Mouse (Mus musculus): Measurements from ENCODE around the gene Otx2. TPM values are rescaled to one million over a fixed set of nuclear protein-coding genes. Genes with fewer than 3 reads are reported as not detected.

The Otx2 gene
- total RNA-seq, 1 experiment from 2014 or later: not detected

- ATAC-seq (replicated peaks; ENCODE audit: insufficient number of reproducible peaks, low FRiP score, low TSS enrichment, poor library complexity, severe bottlenecking): no peak
These were observed 57.3 kb downstream of the Otx2 start for GRCm38 (mm10) chr14:48616361-48616760.

- no peak for ATAC-seq (replicated peaks; ENCODE audit: insufficient number of reproducible peaks, low FRiP score, low TSS enrichment, poor library complexity, severe bottlenecking)
These were observed 64.8 kb downstream of the Otx2 start for GRCm38 (mm10) chr14:48608641-48609310.

Other genes starting within 250 kb of the Otx2 start
- gene Tmem260, start 227.7 kb downstream of the Otx2 start, total RNA-seq (2017): 13.1 to 22.8 TPM (median 14.4 TPM) in 3 replicates

All from monocyte, adult 5-6 weeks (primary cell).